Mouse (Mus musculus) liver, adult 2 months (tissue): Measurements from ENCODE around the gene Boll.

Experiments used
- CTCF ChIP-seq: fragments of 200-500 bp; IDR thresholded peaks from 2 replicates; pipeline ENCODE4 v1.5.1; 2011; ENCODE audit warnings: low read depth, low read length, control low read depth
- POLR2A ChIP-seq: fragments of 200-500 bp; IDR thresholded peaks from 2 replicates; pipeline ENCODE4 v1.6.1; 2011; ENCODE audit warnings: low read length, control low read depth; ENCODE audit not compliant: insufficient read depth; ENCODE audit errors: extremely low read depth

GRCm38 (mm10) chr1:55383114-55383773, 20.0 kb upstream of the Boll start:
- TF ChIP-seq CTCF = peak; percentile 96
- no peak for TF ChIP-seq POLR2A
